Mouse (Mus musculus) kidney, embryonic 14.5 days (tissue): ENCODE data around the gene Fto. TPM values are rescaled to one million over a fixed set of nuclear protein-coding genes. Genes with fewer than 3 reads are reported as not detected.

ENCODE experiments used
- ATAC-seq: fragments of 200-750 bp; cut with Nextera tagmentation; 2 replicates; pipeline ENCODE4 v1.8.0; 2017; ENCODE audit warnings: moderate number of reproducible peaks, mild to moderate bottlenecking, moderate TSS enrichment, moderate library complexity; ENCODE audit not compliant: low FRiP score, low TSS enrichment
- H3K27ac ChIP-seq: fragments of 300-500 bp; sonication (generic); 2 replicates; pipeline ENCODE4 v1.5.1; 2014; ENCODE audit warnings: low read depth, mild to moderate bottlenecking, low read length, moderate library complexity, mixed read lengths
- H3K27me3 ChIP-seq: fragments of 300-500 bp; sonication (generic); 2 replicates; pipeline ENCODE4 v1.6.1; 2014; ENCODE audit warnings: mild to moderate bottlenecking, low read length; ENCODE audit not compliant: control insufficient read depth, insufficient read depth
- H3K36me3 ChIP-seq: fragments of 300-500 bp; sonication (generic); 2 replicates; pipeline ENCODE4 v1.6.1; 2014; ENCODE audit warnings: low read length, mixed read lengths; ENCODE audit not compliant: control insufficient read depth, insufficient read depth
- H3K4me1 ChIP-seq: fragments of 300-500 bp; sonication (generic); 2 replicates; pipeline ENCODE4 v1.6.1; 2014; ENCODE audit warnings: low read length, mixed read lengths; ENCODE audit not compliant: control insufficient read depth, insufficient read depth
- H3K4me2 ChIP-seq: fragments of 300-500 bp; sonication (generic); replicated peaks from 2 replicates; pipeline ENCODE4 v1.6.1; 2014; ENCODE audit warnings: low read depth, mild to moderate bottlenecking, low read length
- H3K4me3 ChIP-seq: fragments of 300-500 bp; sonication (generic); 2 replicates; pipeline ENCODE4 v1.5.1; 2014; ENCODE audit warnings: mild to moderate bottlenecking, low read length
- H3K9ac ChIP-seq: fragments of 300-500 bp; sonication (generic); 2 replicates; pipeline ENCODE4 v1.6.1; 2014; ENCODE audit warnings: low read depth, mild to moderate bottlenecking, low read length, moderate library complexity
- H3K9me3 ChIP-seq: fragments of 300-500 bp; sonication (generic); 2 replicates; pipeline ENCODE4 v1.6.1; 2016; ENCODE audit warnings: low read length; ENCODE audit not compliant: control insufficient read depth
- WGBS: fragments of 180-500 bp; shearing (Covaris S2); extraction: QIAGEN DNeasy Blood & Tissue Kit; methylation state at CpG from one replicate; pipeline ENCODE4 v1.1.7; 2014; 5-methylcytosine and 5-hydroxymethylcytosine counted together
- polyA plus RNA-seq: library from polyadenylated mRNA; unstranded; fragments of >200 nt; fragmentation: Nextera tagmentation; extraction: Ambion mirVana; gene quantifications from 2 replicates; pipeline ENCODE4 v1.2.1, GENCODE M21; 2014

Fto gene
- polyA plus RNA-seq, 1 experiment from 2014 or later = 94.3 TPM

- Histone ChIP-seq H3K4me1 (0 out of 2 replicates have a peak, but pooled peaks cover 4% of the 10 kb centered on the region), H3K9ac (no peak overlapping the region), H3K36me3 (no peaks in the 10 kb centered on the region), H3K27ac (no peak overlapping the region), H3K4me3 (no peak overlapping the region), H3K4me2 (no peak overlapping the region), H3K9me3 (no peaks in the 10 kb centered on the region), H3K27me3 (no peaks in the 10 kb centered on the region)
- no peak for ATAC-seq
- WGBS = 74% methylated on average over 9 of the region's 9 CpGs
These were observed 46.2 kb downstream of the Fto start for GRCm38 (mm10) chr8:91359511-91359910.

GRCm38 (mm10) chr8:91360644-91361357 is 47.5 kb downstream of the Fto start:
- Histone ChIP-seq H3K36me3 (no peaks in the 10 kb centered on the region), H3K27me3 (no peaks in the 10 kb centered on the region), H3K4me2 (no peak overlapping the region), H3K27ac (no peak overlapping the region), H3K9ac (no peak overlapping the region), H3K4me1 (0 out of 2 replicates have a peak, but pooled peaks cover 4% of the 10 kb centered on the region), H3K9me3 (no peaks in the 10 kb centered on the region), H3K4me3 (no peak overlapping the region)
- 64% methylated on average over 10 of the region's 10 CpGs for WGBS
- ATAC-seq = no peak

- Histone ChIP-seq H3K9ac (no peak overlapping the region), H3K36me3 (no peaks in the 10 kb centered on the region), H3K9me3 (no peaks in the 10 kb centered on the region), H3K4me1 (0 out of 2 replicates have a peak, but pooled peaks cover 4% of the 10 kb centered on the region), H3K27me3 (no peaks in the 10 kb centered on the region), H3K4me2 (no peak overlapping the region), H3K4me3 (no peak overlapping the region), H3K27ac (no peak overlapping the region)
- WGBS = 93% methylated on average over 10 of the region's 10 CpGs
- ATAC-seq = no peak
These were observed 50.0 kb downstream of the Fto start for GRCm38 (mm10) chr8:91363272-91363860.

- Histone ChIP-seq H3K9ac (no peak overlapping the region), H3K4me3 (no peak overlapping the region), H3K9me3 (no peaks in the 10 kb centered on the region), H3K36me3 (no peaks in the 10 kb centered on the region), H3K27me3 (no peaks in the 10 kb centered on the region), H3K4me2 (no peak overlapping the region), H3K27ac (no peak overlapping the region), H3K4me1 (0 out of 2 replicates have a peak, but pooled peaks cover 4% of the 10 kb centered on the region)
- no peak for ATAC-seq
- 71% methylated on average over 6 of the region's 6 CpGs for WGBS
These were observed 50.9 kb downstream of the Fto start for GRCm38 (mm10) chr8:91364216-91364615.

GRCm38 (mm10) chr8:91365804-91366203 is 52.5 kb downstream of the Fto start:
- no peaks in the 10 kb centered on the region for H3K27me3 ChIP-seq
- H3K9ac ChIP-seq = no peak overlapping the region
- ATAC-seq = no peak
- no peak overlapping the region for H3K27ac ChIP-seq
- H3K9me3 ChIP-seq = no peaks in the 10 kb centered on the region
- H3K4me2 ChIP-seq = no peak overlapping the region
- no peak overlapping the region for H3K4me3 ChIP-seq
- peaks cover 7% of the 10 kb centered on the region; the same call in 1 of the 2 replicates for H3K4me1 ChIP-seq
- H3K36me3 ChIP-seq = no peaks in the 10 kb centered on the region

GRCm38 (mm10) chr8:91370899-91371298 is 57.6 kb downstream of the Fto start:
- Histone ChIP-seq H3K27ac (no peak overlapping the region), H3K9ac (no peak overlapping the region), H3K4me2 (no peak overlapping the region; the same call in 1 of the 2 replicates), H3K4me3 (no peak overlapping the region), H3K9me3 (no peaks in the 10 kb centered on the region), H3K27me3 (no peaks in the 10 kb centered on the region), H3K4me1 (peaks cover 19% of the 10 kb centered on the region; the same call in 1 of the 2 replicates), H3K36me3 (no peaks in the 10 kb centered on the region)
- WGBS = 12% methylated on average over 12 of the region's 12 CpGs
- ATAC-seq = peak; percentile 89

GRCm38 (mm10) chr8:91371995-91372394 is 58.7 kb downstream of the Fto start:
- Histone ChIP-seq H3K9ac (no peak overlapping the region), H3K27me3 (no peaks in the 10 kb centered on the region), H3K27ac (no peak overlapping the region), H3K9me3 (no peaks in the 10 kb centered on the region), H3K4me3 (no peak overlapping the region), H3K36me3 (no peaks in the 10 kb centered on the region), H3K4me2 (no peak overlapping the region), H3K4me1 (peaks cover 30% of the 10 kb centered on the region)
- ATAC-seq = no peak
- WGBS = 51% methylated on average over 4 of the region's 4 CpGs

- no peak for ATAC-seq
- 90% methylated on average over 9 of the region's 9 CpGs for WGBS
- Histone ChIP-seq H3K4me1 (peaks cover 37% of the 10 kb centered on the region), H3K36me3 (no peaks in the 10 kb centered on the region), H3K9ac (no peak overlapping the region), H3K4me3 (no peak overlapping the region), H3K27ac (no peak overlapping the region), H3K4me2 (no peak overlapping the region), H3K9me3 (no peaks in the 10 kb centered on the region), H3K27me3 (no peaks in the 10 kb centered on the region)
These were observed 59.7 kb downstream of the Fto start for GRCm38 (mm10) chr8:91372780-91373577.
